ENCODE assay signal across 8 mouse cellular contexts in the genomic region with DNA sequence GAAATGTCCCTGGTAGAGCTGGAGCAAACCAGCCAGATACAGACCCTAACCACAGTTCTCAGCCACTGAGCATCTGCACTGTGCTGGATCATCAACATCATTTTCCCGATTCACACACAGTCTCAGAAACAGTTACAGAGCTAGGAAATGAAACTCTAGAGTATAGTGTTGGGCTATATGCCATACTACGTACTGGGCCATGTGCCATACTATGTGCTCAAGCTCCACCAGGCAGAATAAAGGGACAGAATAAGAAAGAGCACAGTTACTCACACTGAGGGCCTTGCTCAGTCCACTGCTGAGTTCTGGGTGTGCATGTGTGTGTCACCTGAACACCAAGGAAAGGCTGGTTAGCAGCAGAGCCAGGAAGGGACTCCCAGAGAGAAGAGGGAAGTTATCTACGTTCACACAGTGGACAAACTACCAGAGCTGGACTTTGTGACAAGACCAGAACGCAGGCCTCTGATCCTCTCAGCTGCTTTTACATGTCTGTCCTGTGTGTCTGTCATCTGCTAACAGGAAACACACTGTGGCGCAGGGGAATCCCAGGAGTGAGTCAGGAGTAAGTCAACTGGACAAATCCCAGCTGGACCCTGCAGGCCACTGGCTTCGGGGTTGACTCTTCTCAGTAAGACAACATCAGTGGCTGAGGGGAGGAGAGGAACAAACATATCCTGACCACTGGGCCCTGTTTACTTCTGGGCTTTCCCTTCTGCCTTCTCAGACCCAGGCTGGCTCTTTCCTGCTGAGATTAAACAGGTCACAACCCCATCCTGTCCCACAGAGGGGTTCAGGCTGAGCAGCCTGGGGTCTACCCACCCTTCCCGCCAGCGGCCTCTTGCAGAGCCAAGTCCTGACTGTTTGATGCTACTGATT. TPM values are rescaled to one million over a fixed set of nuclear protein-coding genes. Genes with fewer than 3 reads are reported as not detected.
DNase-seq lines count a peak whose midpoint lies in the region; ATAC-seq and TF ChIP-seq lines count a peak whose summit lies in the region.

No protein-coding gene starts in this region.

- H3K27me3 ChIP-seq in lung, embryonic 14.5 days (ENCODE audit: insufficient read depth, low read length), result no peaks in the 10 kb centered on the region
- H3K27me3 ChIP-seq in hindbrain, embryonic 12.5 days, result peaks cover 36% of the 10 kb centered on the region

- no peak overlapping the region; the same call in 1 of the 2 replicates for H3K9ac ChIP-seq in lung, embryonic 14.5 days
- no peak overlapping the region for H3K9ac ChIP-seq in hindbrain, embryonic 12.5 days

- TF ChIP-seq CTCF in lung, embryonic 14.5 days (IDR thresholded peaks at IDR 0.05; ENCODE audit: low read depth), result no peak

- 41% methylated on average over 8 of the region's 8 CpGs for WGBS in lung, embryonic 14.5 days
- 76% methylated on average over 8 of the region's 8 CpGs for WGBS in hindbrain, embryonic 12.5 days

- no peaks in the 10 kb centered on the region for H3K36me3 ChIP-seq in lung, embryonic 14.5 days (ENCODE audit: insufficient read depth)
- no peaks in the 10 kb centered on the region for H3K36me3 ChIP-seq in hindbrain, embryonic 12.5 days

- no peak for ATAC-seq in lung, embryonic 14.5 days (ENCODE audit: insufficient read depth)
- ATAC-seq in hindbrain, embryonic 12.5 days (ENCODE audit: low FRiP score), result no peak

- peaks cover 42% of the 10 kb centered on the region for H3K4me1 ChIP-seq in lung, embryonic 14.5 days (ENCODE audit: insufficient read depth)
- peaks cover 30% of the 10 kb centered on the region for H3K4me1 ChIP-seq in hindbrain, embryonic 12.5 days

- no peaks in the 10 kb centered on the region for H3K9me3 ChIP-seq in lung, embryonic 14.5 days (ENCODE audit: low read depth, low read length)
- no peaks in the 10 kb centered on the region for H3K9me3 ChIP-seq in hindbrain, embryonic 12.5 days (replicated peaks)

- H3K27ac ChIP-seq in lung, embryonic 14.5 days (ENCODE audit: low read depth), result peak overlapping the region; percentile 60; the same call in 1 of the 2 replicates
- no peak overlapping the region for H3K27ac ChIP-seq in hindbrain, embryonic 12.5 days

- DNase-seq in adrenal gland, adult 2 months, result peak; percentile 58
- no peak for DNase-seq in adrenal gland, adult (ENCODE audit: inconsistent age in 2 of 2, low spot score in 1 of 2)
- DNase-seq in NIH3T3 (ENCODE audit: low read depth), result peak; percentile 50
- peak; percentile 66 for DNase-seq in heart, postnatal 4 days
- peak; percentile 74 for DNase-seq in lung, embryonic 14.5 days
- no peak for DNase-seq in frontal cortex, postnatal 36 days (ENCODE audit: low spot score in 2 of 2)
- DNase-seq in cerebellum, postnatal 36 days, result no peak

- H3K4me2 ChIP-seq in lung, embryonic 14.5 days, result peak overlapping the region; percentile 0; the same call in 1 of the 2 replicates
- no peak overlapping the region for H3K4me2 ChIP-seq in hindbrain, embryonic 12.5 days (replicated peaks)

- H3K4me3 ChIP-seq in lung, embryonic 14.5 days (ENCODE audit: low read depth, low read length), result no peak overlapping the region
- H3K4me3 ChIP-seq in hindbrain, embryonic 12.5 days, result no peak overlapping the region

RNA-seq across cellular contexts. Expression of a gene that starts 4.4 kb away (rescaled TPM):
- 10 to 100 TPM; 58.9 to 83.2 TPM for total RNA-seq in adrenal gland, adult 2 months (2021)
- 125 and 137 TPM in 2 replicates for polyA plus RNA-seq in adrenal gland, adult 2 months (2012; rRNA removed)
- total RNA-seq in heart, postnatal 4 days (2021), result 10 to 100 TPM; 18.4 to 19.7 TPM
- polyA plus RNA-seq in lung, embryonic 14.5 days (2014; fragmentation: Nextera tagmentation; extraction: Ambion mirVana), result 21.7 and 22.2 TPM in 2 replicates
- 13.2 and 15.4 TPM in 2 replicates for polyA plus RNA-seq in hindbrain, embryonic 12.5 days (2016; fragmentation: Nextera tagmentation; extraction: Ambion mirVana)

Comparison
In these comparisons a context has a peak if more than half of its experiments do, and no peak if none do; other contexts are left out.
1. DNase-seq: peak in adrenal gland, adult 2 months (single experiment), NIH3T3 (single experiment), heart, postnatal 4 days (single experiment) and lung, embryonic 14.5 days (single experiment); none in adrenal gland, adult (0 of 2), frontal cortex, postnatal 36 days (0 of 2) and cerebellum, postnatal 36 days (0 of 2).